Mouse (Mus musculus): Measurements from ENCODE around the gene Gm10272. TPM values are rescaled to one million over a fixed set of nuclear protein-coding genes. Genes with fewer than 3 reads are reported as not detected.

The Gm10272 gene
- polyA plus RNA-seq (2014; fragmentation: Nextera tagmentation; extraction: Ambion mirVana) = not detected in 2 replicates

DNA sequence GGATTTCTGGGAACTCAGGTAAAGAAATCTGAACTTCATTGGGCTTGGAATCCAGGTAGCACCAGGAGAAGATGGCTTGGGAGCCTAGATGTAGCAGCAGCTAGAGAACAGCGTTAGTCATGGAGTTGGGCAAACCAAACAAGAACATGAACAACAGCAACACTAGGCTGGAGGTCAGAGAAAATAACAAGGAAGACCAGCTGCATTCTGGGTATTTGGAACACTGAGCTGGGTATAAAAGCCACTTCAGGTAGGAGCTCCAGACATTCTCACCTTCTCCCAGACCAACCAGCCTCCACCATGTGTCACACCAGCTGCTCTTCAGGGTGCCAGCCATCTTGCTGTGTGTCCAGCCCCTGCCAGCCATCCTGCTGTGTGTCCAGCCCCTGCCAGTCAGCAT lies at the start of gene Gm10272:
TSS of gene Gm10272 (plus strand) at position 301 of the 400 bp plus-strand sequence.
- WGBS = 88% methylated on average over 1 of the region's 1 CpGs

GRCm38 (mm10) chr10:77658286-77658994 lies 48.0 kb upstream of the Gm10272 start:
- H3K27me3 ChIP-seq (ENCODE audit: control insufficient read depth, insufficient read depth, low read length) = no peaks in the 10 kb centered on the region
- H3K9ac ChIP-seq (replicated peaks; ENCODE audit: low read length) = no peak overlapping the region
- no peak overlapping the region for H3K4me3 ChIP-seq (replicated peaks; ENCODE audit: low read depth, low read length)
- H3K4me1 ChIP-seq (ENCODE audit: control insufficient read depth, insufficient read depth, low read length) = no peaks in the 10 kb centered on the region
- H3K36me3 ChIP-seq (ENCODE audit: control insufficient read depth, insufficient read depth, low read length) = no peaks in the 10 kb centered on the region
- no peaks in the 10 kb centered on the region for H3K9me3 ChIP-seq (ENCODE audit: control insufficient read depth, low read length)
- DNase-seq = no peak
- 78% methylated on average over 15 of the region's 15 CpGs for WGBS
- ATAC-seq (ENCODE audit: low FRiP score, low TSS enrichment) = no peak
- no peak overlapping the region for H3K27ac ChIP-seq (replicated peaks; ENCODE audit: low read depth, low read length)
- H3K4me2 ChIP-seq (ENCODE audit: low read length) = no peak overlapping the region

More for the DNA sequence above, at the start of gene Gm10272:
- Histone ChIP-seq H3K4me1 (ENCODE audit: control insufficient read depth, insufficient read depth, low read length) (no peaks in the 10 kb centered on the region), H3K9me3 (ENCODE audit: control insufficient read depth, low read length) (0 out of 2 replicates have a peak, but pooled peaks cover 5% of the 10 kb centered on the region), H3K27ac (replicated peaks; ENCODE audit: low read depth, low read length) (no peak within 1 kb of the TSS), H3K4me3 (replicated peaks; ENCODE audit: low read depth, low read length) (no peak within 1 kb of the TSS), H3K36me3 (ENCODE audit: control insufficient read depth, insufficient read depth, low read length) (no peaks in the 10 kb centered on the region), H3K4me2 (ENCODE audit: low read length) (no peak within 1 kb of the TSS), H3K27me3 (ENCODE audit: control insufficient read depth, insufficient read depth, low read length) (no peaks in the 10 kb centered on the region), H3K9ac (replicated peaks; ENCODE audit: low read length) (no peak within 1 kb of the TSS)
- ATAC-seq (ENCODE audit: low FRiP score, low TSS enrichment) (no peak), DNase-seq (no peak)

DNA sequence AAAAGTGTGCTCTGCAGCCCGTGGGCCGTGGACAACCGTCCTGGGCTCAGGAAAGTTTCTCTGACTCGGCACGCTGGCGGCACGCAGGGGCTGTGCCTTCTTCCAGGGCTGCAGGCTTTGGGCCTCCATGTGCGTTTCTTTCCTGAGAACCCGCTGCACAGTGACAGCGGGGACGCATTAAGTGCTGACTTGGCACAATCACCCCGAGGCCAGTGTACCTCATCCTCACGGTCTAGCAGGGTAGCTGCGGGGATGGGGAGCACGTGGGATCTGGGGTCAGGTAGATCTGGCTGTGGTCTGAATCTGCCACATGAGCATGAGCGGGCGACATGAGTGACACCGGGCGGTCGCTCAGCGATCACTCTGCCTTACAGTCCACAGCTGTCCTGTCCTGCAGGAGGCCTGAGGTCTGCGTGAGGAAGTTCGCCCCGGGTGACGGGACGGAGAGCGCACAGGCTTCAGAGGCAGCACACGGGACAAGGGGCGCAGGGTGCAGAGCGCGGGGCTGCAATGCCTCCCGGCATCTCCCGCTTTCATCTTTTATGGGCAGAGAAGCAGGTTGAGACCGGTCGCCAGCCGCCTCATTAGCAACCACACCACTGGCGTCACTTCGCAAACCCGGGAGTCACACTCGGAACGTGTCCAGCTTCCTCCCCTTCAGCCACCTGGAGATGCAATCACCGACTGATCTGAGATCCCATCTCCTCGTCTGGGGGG lies 42.3 kb upstream of the Gm10272 start:
- ATAC-seq (ENCODE audit: low FRiP score, low TSS enrichment) (no peak), DNase-seq (no peak)
- Histone ChIP-seq H3K27me3 (ENCODE audit: control insufficient read depth, insufficient read depth, low read length) (no peaks in the 10 kb centered on the region), H3K4me2 (ENCODE audit: low read length) (no peak overlapping the region), H3K36me3 (ENCODE audit: control insufficient read depth, insufficient read depth, low read length) (no peaks in the 10 kb centered on the region), H3K9ac (replicated peaks; ENCODE audit: low read length) (no peak overlapping the region), H3K9me3 (ENCODE audit: control insufficient read depth, low read length) (no peaks in the 10 kb centered on the region), H3K27ac (replicated peaks; ENCODE audit: low read depth, low read length) (no peak overlapping the region), H3K4me1 (ENCODE audit: control insufficient read depth, insufficient read depth, low read length) (no peaks in the 10 kb centered on the region), H3K4me3 (replicated peaks; ENCODE audit: low read depth, low read length) (no peak overlapping the region)
- WGBS = 58% methylated on average over 43 of the region's 43 CpGs

DNA sequence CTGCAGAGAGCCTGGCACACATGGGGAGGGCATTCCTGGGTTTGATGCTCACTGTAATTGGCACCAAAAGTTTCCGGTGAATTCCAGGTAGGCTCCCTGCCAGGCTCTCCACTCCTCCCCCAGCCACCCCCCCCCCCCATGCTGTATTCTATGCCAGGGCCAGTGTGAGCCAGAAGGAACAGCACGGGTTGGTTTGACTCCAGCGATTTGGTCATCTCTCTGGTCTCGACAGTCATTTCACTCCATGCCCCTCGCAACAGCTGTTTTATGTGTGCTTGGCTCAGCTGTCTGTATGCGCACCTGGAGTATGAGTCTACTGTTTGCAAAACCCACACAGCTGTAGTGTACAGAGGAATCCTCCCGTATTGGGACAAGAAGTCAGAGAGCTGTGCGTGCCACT lies 40.1 kb upstream of the Gm10272 start:
- no peak overlapping the region for H3K9ac ChIP-seq (replicated peaks; ENCODE audit: low read length)
- H3K4me2 ChIP-seq (ENCODE audit: low read length) = no peak overlapping the region
- no peak overlapping the region for H3K27ac ChIP-seq (replicated peaks; ENCODE audit: low read depth, low read length)
- H3K27me3 ChIP-seq (ENCODE audit: control insufficient read depth, insufficient read depth, low read length) = no peaks in the 10 kb centered on the region
- no peaks in the 10 kb centered on the region for H3K4me1 ChIP-seq (ENCODE audit: control insufficient read depth, insufficient read depth, low read length)
- H3K36me3 ChIP-seq (ENCODE audit: control insufficient read depth, insufficient read depth, low read length) = no peaks in the 10 kb centered on the region
- DNase-seq = no peak
- 88% methylated on average over 8 of the region's 8 CpGs for WGBS
- H3K4me3 ChIP-seq (replicated peaks; ENCODE audit: low read depth, low read length) = no peak overlapping the region
- H3K9me3 ChIP-seq (ENCODE audit: control insufficient read depth, low read length) = no peaks in the 10 kb centered on the region
- no peak for ATAC-seq (ENCODE audit: low FRiP score, low TSS enrichment)

DNA sequence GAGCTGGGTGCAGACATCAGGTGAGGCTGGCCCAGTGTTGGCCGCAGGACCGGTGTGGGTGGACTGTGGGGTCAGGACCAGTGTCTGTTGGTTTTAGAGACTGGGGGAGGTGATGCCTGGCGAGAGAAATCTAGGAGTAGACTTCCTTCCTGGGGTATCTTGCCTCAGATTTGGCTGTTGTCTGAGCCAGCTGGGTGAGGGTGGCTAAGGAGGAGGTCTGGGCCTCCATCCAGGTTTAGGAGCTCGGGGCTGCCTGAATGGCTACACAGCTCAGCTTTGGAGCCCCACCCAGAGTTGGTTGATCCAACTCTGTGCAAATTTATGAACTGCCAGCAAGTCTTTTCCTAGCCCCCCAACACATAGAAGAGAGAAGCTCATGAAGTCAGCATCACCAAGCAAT lies 39.0 kb upstream of the Gm10272 start:
- WGBS = 82% methylated on average over 4 of the region's 4 CpGs
- DNase-seq = no peak
- no peaks in the 10 kb centered on the region for H3K27me3 ChIP-seq (ENCODE audit: control insufficient read depth, insufficient read depth, low read length)
- no peaks in the 10 kb centered on the region for H3K36me3 ChIP-seq (ENCODE audit: control insufficient read depth, insufficient read depth, low read length)
- H3K27ac ChIP-seq (replicated peaks; ENCODE audit: low read depth, low read length) = no peak overlapping the region
- no peak overlapping the region for H3K9ac ChIP-seq (replicated peaks; ENCODE audit: low read length)
- no peaks in the 10 kb centered on the region for H3K9me3 ChIP-seq (ENCODE audit: control insufficient read depth, low read length)
- no peak overlapping the region for H3K4me3 ChIP-seq (replicated peaks; ENCODE audit: low read depth, low read length)
- ATAC-seq (ENCODE audit: low FRiP score, low TSS enrichment) = no peak
- H3K4me2 ChIP-seq (ENCODE audit: low read length) = no peak overlapping the region
- no peaks in the 10 kb centered on the region for H3K4me1 ChIP-seq (ENCODE audit: control insufficient read depth, insufficient read depth, low read length)

- DNase-seq = no peak
- Histone ChIP-seq H3K4me1 (ENCODE audit: control insufficient read depth, insufficient read depth, low read length) (no peaks in the 10 kb centered on the region), H3K27ac (replicated peaks; ENCODE audit: low read depth, low read length) (no peak overlapping the region), H3K36me3 (ENCODE audit: control insufficient read depth, insufficient read depth, low read length) (no peaks in the 10 kb centered on the region), H3K27me3 (ENCODE audit: control insufficient read depth, insufficient read depth, low read length) (no peaks in the 10 kb centered on the region; the same call in 1 of the 2 replicates), H3K9me3 (ENCODE audit: control insufficient read depth, low read length) (no peaks in the 10 kb centered on the region), H3K4me2 (ENCODE audit: low read length) (no peak overlapping the region), H3K4me3 (replicated peaks; ENCODE audit: low read depth, low read length) (no peak overlapping the region), H3K9ac (replicated peaks; ENCODE audit: low read length) (no peak overlapping the region)
- 79% methylated on average over 4 of the region's 4 CpGs for WGBS
- ATAC-seq (ENCODE audit: low FRiP score, low TSS enrichment) = no peak
These were observed 35.7 kb upstream of the Gm10272 start for GRCm38 (mm10) chr10:77670710-77671109.

DNA sequence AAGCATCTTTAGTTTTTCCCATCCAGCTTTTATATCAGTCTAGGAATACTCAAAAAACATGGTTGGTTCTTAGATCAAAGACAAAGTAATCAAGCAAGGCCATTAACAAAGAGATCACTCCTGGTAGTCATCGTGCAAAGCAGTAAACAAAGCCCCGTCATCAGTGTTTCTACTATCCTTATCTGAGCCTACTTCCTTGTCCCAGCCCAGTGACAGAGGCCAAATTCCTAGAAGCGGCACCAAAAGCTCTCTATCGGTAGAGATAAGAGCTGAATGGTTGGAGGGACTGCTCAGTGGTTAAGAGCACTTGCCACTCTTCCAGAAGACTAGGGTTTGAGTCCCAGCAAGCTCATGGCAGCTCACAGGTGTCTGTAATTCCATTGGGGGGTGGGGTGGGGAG lies 34.9 kb upstream of the Gm10272 start:
- H3K27ac ChIP-seq (replicated peaks; ENCODE audit: low read depth, low read length) = no peak overlapping the region
- DNase-seq (no peak), ATAC-seq (ENCODE audit: low FRiP score, low TSS enrichment) (no peak)
- no peaks in the 10 kb centered on the region for H3K36me3 ChIP-seq (ENCODE audit: control insufficient read depth, insufficient read depth, low read length)
- H3K9ac ChIP-seq (replicated peaks; ENCODE audit: low read length) = no peak overlapping the region
- H3K4me1 ChIP-seq (ENCODE audit: control insufficient read depth, insufficient read depth, low read length) = no peaks in the 10 kb centered on the region
- 88% methylated on average over 4 of the region's 4 CpGs for WGBS
- no peaks in the 10 kb centered on the region; the same call in 1 of the 2 replicates for H3K27me3 ChIP-seq (ENCODE audit: control insufficient read depth, insufficient read depth, low read length)
- no peaks in the 10 kb centered on the region for H3K9me3 ChIP-seq (ENCODE audit: control insufficient read depth, low read length)
- no peak overlapping the region for H3K4me2 ChIP-seq (ENCODE audit: low read length)
- no peak overlapping the region for H3K4me3 ChIP-seq (replicated peaks; ENCODE audit: low read depth, low read length)

- no peak overlapping the region for H3K4me3 ChIP-seq (replicated peaks; ENCODE audit: low read depth, low read length)
- no peak for DNase-seq
- peaks cover 16% of the 10 kb centered on the region; the same call in 1 of the 2 replicates for H3K27me3 ChIP-seq (ENCODE audit: control insufficient read depth, insufficient read depth, low read length)
- H3K27ac ChIP-seq (replicated peaks; ENCODE audit: low read depth, low read length) = no peak overlapping the region
- no peaks in the 10 kb centered on the region for H3K36me3 ChIP-seq (ENCODE audit: control insufficient read depth, insufficient read depth, low read length)
- peaks cover 10% of the 10 kb centered on the region for H3K4me1 ChIP-seq (ENCODE audit: control insufficient read depth, insufficient read depth, low read length)
- no peak for ATAC-seq (ENCODE audit: low FRiP score, low TSS enrichment)
- no peak overlapping the region for H3K4me2 ChIP-seq (ENCODE audit: low read length)
- no peak overlapping the region for H3K9ac ChIP-seq (replicated peaks; ENCODE audit: low read length)
- no peaks in the 10 kb centered on the region for H3K9me3 ChIP-seq (ENCODE audit: control insufficient read depth, low read length)
- 55% methylated on average over 13 of the region's 13 CpGs for WGBS
These were observed 32.7 kb upstream of the Gm10272 start for GRCm38 (mm10) chr10:77673765-77674164.
